Mouse (Mus musculus): Measurements from ENCODE around the gene Vps11. TPM values are rescaled to one million over a fixed set of nuclear protein-coding genes. Genes with fewer than 3 reads are reported as not detected.

Vps11 gene
- 73.3 TPM for polyA plus RNA-seq (2017; shearing (Covaris generic))

GRCm38 (mm10) chr9:44361190-44361917, at the start of gene Vps11:
TSS of gene Vps11 (minus strand) at chr9:44361670.

DNA sequence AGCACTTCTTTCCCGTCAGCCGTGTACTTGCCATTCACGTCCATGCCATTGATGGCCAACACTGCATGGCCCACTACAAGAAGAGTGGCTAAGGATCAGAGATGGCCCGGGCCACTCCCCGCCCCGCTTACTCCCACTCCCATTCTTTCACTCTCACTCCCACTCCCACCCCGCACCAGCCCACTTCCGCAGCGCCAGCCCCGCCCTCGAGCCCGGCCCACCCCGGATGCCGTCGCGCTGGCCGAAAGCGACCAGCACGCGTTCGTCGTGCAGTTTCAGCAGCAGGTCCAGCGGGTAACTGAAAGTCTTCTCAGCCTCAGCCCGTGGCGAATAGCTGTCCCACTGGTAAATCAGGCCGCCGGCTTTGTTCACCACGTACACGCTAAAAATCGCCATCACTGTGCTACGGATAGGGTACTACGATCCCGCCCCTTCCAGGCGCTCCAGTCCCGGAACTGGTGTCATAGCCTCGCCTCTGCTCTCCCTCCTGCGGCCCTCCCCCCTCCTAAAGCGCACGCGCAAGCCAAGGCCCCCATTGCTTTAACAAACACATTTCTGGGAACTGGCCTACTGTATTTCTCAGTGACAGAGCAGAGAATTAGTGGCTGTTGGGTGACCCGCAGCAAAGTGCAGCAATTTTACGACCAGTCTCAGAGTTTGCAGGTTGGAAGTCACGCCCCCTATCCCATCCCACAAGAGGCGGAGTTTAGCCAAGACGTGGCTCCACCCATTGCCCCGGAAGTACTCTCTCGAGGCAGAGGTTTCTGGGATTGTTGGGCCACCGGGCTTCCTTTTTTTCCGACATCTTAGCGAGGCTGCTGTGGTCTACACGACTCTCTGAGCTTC, 45.7 kb upstream of the Vps11 start, which contains the start of the genes Rps25 and Trappc4:
Rps25 (plus strand) TSS at position 234 of the 846 bp plus-strand sequence.
Trappc4 (minus strand) TSS at position 695 of the 846 bp plus-strand sequence.

GRCm38 (mm10) chr9:44396684-44397411, 35.4 kb upstream of the Vps11 start, which contains the start of gene Slc37a4:
TSS of gene Slc37a4 (plus strand) at chr9:44396852.

GRCm38 (mm10) chr9:44379054-44379834, 17.8 kb upstream of the Vps11 start, which contains the start of gene Hyou1:
TSS of gene Hyou1 (plus strand) at chr9:44379490.

GRCm38 (mm10) chr9:44343781-44344421, 17.6 kb downstream of the Vps11 start, which contains the start of gene Hmbs:
TSS of gene Hmbs (minus strand) at chr9:44344228.

DNA sequence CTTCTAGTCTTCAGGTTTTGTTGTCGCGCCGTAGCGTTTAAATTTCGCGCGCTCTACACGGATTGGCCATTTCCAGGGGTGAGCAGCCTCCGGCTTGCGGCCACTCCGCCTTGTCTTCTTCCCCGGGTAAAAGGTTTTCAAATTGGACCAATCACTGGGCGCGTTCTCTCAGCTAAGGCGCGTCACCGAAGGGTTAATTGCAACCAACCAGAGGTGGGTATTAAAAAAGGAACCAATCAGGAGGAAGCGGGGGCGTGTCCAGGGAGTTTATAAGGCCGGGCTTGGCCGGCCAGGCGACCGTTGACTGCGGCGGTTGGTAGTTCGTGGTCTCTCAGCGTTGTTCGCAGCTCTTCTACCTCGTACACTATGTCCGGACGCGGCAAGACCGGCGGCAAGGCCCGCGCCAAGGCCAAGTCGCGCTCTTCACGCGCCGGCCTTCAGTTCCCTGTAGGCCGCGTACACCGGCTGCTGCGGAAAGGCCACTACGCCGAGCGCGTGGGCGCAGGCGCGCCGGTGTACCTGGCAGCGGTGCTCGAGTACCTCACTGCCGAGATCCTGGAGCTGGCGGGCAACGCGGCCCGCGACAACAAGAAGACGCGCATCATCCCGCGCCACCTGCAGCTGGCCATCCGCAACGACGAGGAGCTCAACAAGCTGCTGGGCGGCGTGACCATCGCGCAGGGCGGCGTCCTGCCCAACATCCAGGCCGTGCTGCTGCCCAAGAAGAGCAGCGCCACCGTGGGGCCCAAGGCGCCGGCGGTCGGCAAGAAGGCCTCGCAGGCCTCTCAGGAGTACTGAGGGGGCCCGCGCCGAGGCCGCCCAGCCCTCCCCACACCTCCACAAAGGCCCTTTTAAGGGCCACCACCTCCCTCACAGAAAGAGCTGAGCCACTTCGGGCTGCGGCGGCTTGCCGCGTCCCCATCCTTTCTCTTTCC, 26.8 kb downstream of the Vps11 start, which contains the start of gene H2afx:
H2afx (plus strand) TSS at position 299 of the 935 bp plus-strand sequence.

GRCm38 (mm10) chr9:44325768-44326370, 35.6 kb downstream of the Vps11 start, which contains the start of gene Dpagt1:
TSS of gene Dpagt1 (plus strand) at chr9:44326019.

DNA sequence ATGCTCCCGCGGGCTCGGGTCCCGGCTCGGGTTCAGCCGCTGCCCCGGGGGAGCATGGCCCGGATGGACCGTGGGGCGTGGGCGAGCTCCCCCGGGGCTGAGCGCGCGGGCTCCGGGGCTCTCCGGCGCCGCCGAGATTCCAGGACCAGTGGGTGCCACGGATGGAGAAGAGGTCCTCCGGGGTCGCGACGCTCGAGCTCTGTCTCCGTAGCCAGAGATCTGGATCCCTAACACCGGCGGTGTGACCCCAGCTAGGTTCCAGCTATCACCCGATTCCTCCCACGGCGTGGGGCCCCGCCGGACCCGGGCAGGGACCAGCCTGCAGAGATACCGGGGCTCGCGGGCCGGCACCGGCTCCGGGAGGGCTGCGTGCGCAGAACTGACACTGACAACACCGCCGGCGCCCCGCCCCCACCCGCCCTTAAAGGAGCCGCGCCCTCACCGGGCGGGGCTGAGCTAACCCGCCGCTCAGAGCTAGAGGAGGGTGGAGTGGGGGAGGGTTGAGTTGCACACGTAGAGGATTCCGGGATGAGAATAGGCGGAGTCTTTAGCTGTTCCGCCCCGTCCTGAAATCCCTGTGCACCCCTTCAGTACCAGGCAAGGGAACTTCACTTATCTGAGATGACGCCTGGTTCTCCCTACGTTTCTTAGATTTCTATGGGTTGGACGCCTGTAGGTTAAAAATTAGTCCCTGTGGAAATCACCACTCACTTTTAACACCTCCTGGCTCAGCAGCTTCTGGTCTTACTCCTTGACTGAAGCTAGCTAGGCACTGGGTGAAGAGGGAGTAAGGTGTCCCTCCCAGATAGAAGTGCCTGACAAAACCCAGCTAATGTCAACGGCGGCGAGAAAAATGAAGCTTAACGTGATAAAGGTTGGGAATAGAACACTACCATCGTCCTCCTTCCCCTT, 41.3 kb downstream of the Vps11 start, which contains the start of gene C2cd2l:
C2cd2l (minus strand) TSS at position 399 of the 912 bp plus-strand sequence.

DNA sequence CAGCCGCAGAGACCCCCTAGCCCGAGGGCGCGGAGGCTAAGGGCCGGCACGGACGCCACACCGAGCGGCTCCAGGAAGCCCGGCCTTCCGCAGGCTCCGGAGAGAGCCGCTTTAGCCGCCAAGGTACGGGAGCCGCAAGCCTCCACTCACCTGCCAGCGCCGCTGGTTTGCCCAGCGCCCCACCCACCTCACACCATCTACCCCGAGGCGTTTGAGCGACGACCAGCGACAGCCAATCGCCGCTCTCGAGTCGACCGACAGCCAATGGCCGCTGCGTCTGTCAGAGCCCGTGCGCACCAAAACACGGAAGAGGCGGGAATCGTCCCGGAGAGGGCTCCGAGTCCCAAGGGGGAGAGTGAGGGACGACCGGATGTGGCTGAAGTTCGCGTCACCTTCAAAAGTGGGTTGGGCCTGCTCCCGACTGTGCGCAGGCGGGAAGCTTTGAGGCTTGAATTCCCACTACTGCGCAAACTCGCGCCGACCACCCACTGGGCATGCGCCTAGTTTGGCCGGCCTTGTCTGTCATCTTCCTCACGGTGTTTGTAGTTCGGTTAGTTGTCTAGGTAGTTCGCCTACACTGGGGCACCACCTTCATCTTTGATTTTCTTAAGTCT, 55.9 kb downstream of the Vps11 start, which contains the start of gene Hinfp:
Hinfp (minus strand) TSS at position 206 of the 614 bp plus-strand sequence.

Other genes with a start within 250 kb of the Vps11 start
- not detected for gene Gm49380, start 248.2 kb downstream of the Vps11 start, polyA plus RNA-seq (2017; shearing (Covaris generic))
- gene Rnf26, start 248.2 kb downstream of the Vps11 start, polyA plus RNA-seq (2017; shearing (Covaris generic)), result 11.6 TPM
- not detected for gene Mcam, start 227.2 kb downstream of the Vps11 start, polyA plus RNA-seq (2017; shearing (Covaris generic))
- gene Cbl, start 127.6 kb downstream of the Vps11 start, polyA plus RNA-seq (2017; shearing (Covaris generic)), result 33.6 TPM
- gene Ccdc153, start 121.0 kb downstream of the Vps11 start, polyA plus RNA-seq (2017; shearing (Covaris generic)), result not detected
- gene Pdzd3, start 110.2 kb downstream of the Vps11 start, polyA plus RNA-seq (2017; shearing (Covaris generic)), result 0.21 TPM
- gene Nlrx1, start 93.1 kb downstream of the Vps11 start, polyA plus RNA-seq (2017; shearing (Covaris generic)), result 12.2 TPM
- 0.32 TPM for gene Abcg4, start 73.1 kb downstream of the Vps11 start, polyA plus RNA-seq (2017; shearing (Covaris generic))
- gene Hinfp, start 56.0 kb downstream of the Vps11 start, polyA plus RNA-seq (2017; shearing (Covaris generic)), result 32.9 TPM
- 8.9 TPM for gene C2cd2l, start 41.4 kb downstream of the Vps11 start, polyA plus RNA-seq (2017; shearing (Covaris generic))
- 24.2 TPM for gene Dpagt1, start 35.7 kb downstream of the Vps11 start, polyA plus RNA-seq (2017; shearing (Covaris generic))
- 27.0 TPM for gene H2afx, start 27.0 kb downstream of the Vps11 start, polyA plus RNA-seq (2017; shearing (Covaris generic))
- 34.4 TPM for gene Hmbs, start 17.4 kb downstream of the Vps11 start, polyA plus RNA-seq (2017; shearing (Covaris generic))
- gene Hyou1, start 17.8 kb upstream of the Vps11 start, polyA plus RNA-seq (2017; shearing (Covaris generic)), result 29.2 TPM
- 31.3 TPM for gene Slc37a4, start 35.2 kb upstream of the Vps11 start, polyA plus RNA-seq (2017; shearing (Covaris generic))
- gene Rps25, start 45.5 kb upstream of the Vps11 start, polyA plus RNA-seq (2017; shearing (Covaris generic)), result 1,803 TPM
- 137 TPM for gene Trappc4, start 45.9 kb upstream of the Vps11 start, polyA plus RNA-seq (2017; shearing (Covaris generic))
- gene Ccdc84, start 56.9 kb upstream of the Vps11 start, polyA plus RNA-seq (2017; shearing (Covaris generic)), result 59.5 TPM
- gene Foxr1, start 79.5 kb upstream of the Vps11 start, polyA plus RNA-seq (2017; shearing (Covaris generic)), result 0.18 TPM
- not detected for gene Upk2, start 93.3 kb upstream of the Vps11 start, polyA plus RNA-seq (2017; shearing (Covaris generic))
- gene Bcl9l, start 121.2 kb upstream of the Vps11 start, polyA plus RNA-seq (2017; shearing (Covaris generic)), result 10.4 TPM
- 127 TPM for gene Cxcr5, start 200.2 kb upstream of the Vps11 start, polyA plus RNA-seq (2017; shearing (Covaris generic))
- gene Ddx6, start 243.2 kb upstream of the Vps11 start, polyA plus RNA-seq (2017; shearing (Covaris generic)), result 45.6 TPM

Measured in activated CD4-positive, CD25-positive, alpha-beta regulatory T cell, adult 9 weeks (primary cell).